Mouse (Mus musculus) layer of hippocampus, adult 18-20 months (tissue): ENCODE data around the gene Gm49388. TPM values are rescaled to one million over a fixed set of nuclear protein-coding genes. Genes with fewer than 3 reads are reported as not detected.
A peak's percentile ranks its signal among the peaks of the same experiment; 100 is the strongest.

ENCODE experiments used
- DNase-seq, 2 experiments: peaks; one replicate each; pipeline ENCODE4 v3.0.0; 2022; ENCODE audit warnings: low spot score in 2 of 2
- long read RNA-seq: library from polyadenylated mRNA; stranded (forward); transcript quantifications from one replicate; pipeline ENCODE4 v2.0.0, GENCODE M21; 2021
- total RNA-seq, 2 experiments: library from RNA; stranded (reverse); gene quantifications; 2 replicates each; pipeline ENCODE4 v1.2.3; 2021

The Gm49388 gene
- 1 to 10 TPM; 4.1 to 5.2 TPM for total RNA-seq
- long read RNA-seq, result 0 reads

- DNase-seq, result no peak
These were observed at the start of gene Gm49388 for GRCm38 (mm10) chr7:127785308-127785707. TSS of gene Gm49388 (plus strand) at chr7:127785608.

DNA sequence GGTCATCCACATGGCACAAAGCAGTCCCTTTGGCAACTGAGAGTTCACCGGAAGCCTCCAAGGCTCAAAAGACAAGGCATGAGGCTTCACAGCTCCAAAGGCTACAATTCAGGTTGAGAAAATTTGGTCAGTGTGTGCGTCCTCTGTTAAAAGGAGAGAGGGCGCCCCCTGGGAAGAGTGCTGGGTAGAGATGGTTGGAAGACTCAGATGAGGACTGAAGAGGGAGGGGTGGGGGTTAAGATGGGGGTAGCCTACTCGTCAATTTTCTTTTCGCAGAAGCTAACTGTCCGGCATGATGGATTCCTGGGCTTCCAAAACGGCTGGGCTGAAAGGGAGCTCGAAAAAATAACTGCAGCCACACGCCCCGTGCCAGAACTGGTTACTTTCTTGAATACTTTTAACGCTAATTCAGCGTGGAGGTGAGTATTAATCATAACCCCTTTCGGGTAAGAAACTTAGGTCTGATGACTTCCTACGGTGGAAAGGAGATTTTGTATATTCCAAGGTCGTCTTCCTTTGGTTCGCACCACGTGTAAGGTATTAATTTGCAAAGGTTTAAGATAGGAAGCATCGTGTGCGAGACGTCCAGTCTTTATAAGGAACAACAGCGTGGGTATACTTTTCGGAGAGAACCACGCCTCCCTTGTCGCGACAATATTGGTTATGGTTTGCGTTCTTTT lies 40.9 kb upstream of the Gm49388 start, which contains the start of gene Fbxl19:
Gene Fbxl19 (plus strand): TSS at position 178 of the 680 bp plus-strand sequence.
- peak; percentile 67 to 83 for DNase-seq

GRCm38 (mm10) chr7:127745251-127745651 lies 40.2 kb upstream of the Gm49388 start:
- peak; percentile 95 to 98 for DNase-seq

- peak; percentile 98 to 99 for DNase-seq
These were observed 39.5 kb upstream of the Gm49388 start for GRCm38 (mm10) chr7:127745652-127746493.

DNA sequence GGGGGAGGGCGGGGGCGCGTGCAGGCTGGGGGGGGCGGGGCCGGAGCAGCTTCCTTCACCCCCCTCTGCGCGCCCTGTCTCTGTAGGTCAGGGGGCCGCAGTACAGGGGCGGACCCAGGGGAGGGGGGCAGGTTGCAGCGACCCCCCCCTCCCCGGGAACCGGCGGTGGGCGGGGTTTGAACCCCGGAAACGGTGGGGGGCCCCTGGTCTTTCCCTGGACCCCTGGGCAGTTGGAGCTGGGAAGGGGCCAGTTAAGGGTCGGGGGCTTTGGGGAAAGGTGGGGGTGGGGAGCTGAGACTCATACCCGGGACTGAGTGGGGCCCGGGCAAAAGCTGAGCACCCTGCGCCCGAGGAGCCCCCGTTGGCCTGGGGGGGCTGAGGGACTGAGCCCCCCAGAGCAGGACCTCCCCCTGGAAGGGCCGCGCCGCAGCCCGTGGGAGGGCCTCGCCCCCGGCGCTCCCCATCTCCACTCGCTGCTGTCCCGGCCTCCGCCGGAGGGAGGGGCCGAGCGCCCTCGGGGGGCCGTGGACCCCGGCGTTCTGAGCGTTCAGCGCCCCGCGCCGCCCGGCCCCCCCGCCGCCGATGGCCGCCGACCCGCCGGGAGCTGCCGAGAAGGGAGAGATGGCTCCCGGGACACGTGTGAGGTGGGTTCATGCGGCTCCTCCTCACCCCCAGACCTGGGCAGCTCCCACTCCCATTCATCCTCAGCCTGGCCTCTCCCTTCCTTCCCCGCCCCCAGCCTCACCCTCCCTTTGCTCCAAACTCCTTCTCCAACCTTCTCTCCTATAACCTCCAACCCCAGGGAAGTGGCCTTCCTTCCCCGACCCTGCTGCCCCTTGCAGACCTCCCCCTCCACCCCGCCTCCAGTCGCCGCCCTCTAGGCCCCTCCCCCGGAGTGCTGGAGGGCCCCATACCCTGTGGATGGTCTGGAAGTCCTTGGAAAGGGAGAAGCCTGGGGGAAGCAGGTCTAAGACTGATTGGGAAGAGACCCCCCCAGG lies 38.6 kb upstream of the Gm49388 start:
- DNase-seq, result no peak

GRCm38 (mm10) chr7:127747559-127748234 lies 37.7 kb upstream of the Gm49388 start:
- no peak for DNase-seq

DNA sequence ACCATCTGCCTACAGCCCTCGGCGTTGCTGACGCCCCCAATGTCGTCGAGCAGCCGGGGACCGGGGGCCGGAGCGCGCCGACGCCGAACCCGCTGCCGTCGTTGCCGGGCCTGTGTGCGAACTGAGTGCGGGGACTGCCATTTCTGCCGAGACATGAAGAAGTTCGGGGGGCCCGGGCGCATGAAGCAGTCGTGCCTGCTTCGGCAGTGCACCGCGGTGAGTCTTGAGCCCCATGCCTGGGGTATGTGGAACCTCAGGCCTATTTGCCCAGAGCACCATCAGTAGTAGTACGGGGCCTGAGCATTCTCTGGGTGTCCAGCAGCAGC lies 37.2 kb upstream of the Gm49388 start:
- DNase-seq, result no peak

DNA sequence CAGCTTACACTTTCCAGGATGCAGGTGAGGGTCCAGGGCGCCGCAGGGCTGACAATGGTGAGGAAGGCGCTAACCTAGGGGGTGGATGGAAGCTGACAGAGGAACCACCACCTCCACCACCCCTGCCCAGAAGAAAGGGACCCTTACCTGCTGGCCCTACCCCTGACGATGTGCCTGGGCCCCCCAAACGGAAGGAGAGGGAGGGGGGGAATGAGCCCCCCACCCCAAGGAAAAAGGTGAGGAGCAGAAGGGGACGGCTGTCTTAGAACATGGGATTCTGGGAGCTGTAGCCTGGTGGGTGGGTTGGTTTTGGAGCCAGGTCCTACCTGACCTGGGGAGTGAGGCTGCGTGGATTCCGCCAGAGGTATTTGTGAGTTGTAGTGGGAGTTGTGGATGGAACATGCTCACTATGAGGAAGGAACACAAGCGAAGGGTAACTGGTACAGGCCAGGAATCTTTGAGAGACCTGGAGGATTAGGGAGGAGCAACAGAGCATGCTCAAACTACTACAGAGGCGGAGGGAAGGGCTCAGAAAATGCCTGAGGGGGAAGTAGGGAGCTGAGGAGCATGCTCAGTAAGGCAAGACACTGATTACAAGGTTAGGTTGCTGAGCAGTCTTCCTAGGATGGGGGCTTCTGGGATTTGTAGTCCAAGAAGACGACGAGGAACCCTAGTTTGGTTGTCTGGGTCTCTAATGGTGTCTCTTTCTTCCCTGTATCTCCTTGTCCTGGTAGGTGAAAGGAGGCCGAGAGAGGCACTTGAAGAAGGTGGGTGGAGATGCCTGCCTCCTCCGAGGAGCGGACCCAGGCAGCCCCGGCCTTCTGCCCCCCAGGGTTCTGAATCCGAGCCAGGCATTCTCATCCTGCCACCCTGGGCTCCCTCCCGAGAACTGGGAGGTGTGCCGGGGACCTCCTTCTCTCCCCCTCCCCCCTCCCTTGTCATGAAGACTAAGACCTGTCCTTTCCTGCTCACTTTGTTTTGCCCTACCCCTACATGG lies 35.0 kb upstream of the Gm49388 start:
- DNase-seq, result peak in 1 of 2 experiments; percentile 74

- DNase-seq, result no peak
These were observed 33.8 kb upstream of the Gm49388 start for GRCm38 (mm10) chr7:127751619-127752018.

- no peak for DNase-seq
These were observed 33.3 kb upstream of the Gm49388 start for GRCm38 (mm10) chr7:127752069-127752468.

DNA sequence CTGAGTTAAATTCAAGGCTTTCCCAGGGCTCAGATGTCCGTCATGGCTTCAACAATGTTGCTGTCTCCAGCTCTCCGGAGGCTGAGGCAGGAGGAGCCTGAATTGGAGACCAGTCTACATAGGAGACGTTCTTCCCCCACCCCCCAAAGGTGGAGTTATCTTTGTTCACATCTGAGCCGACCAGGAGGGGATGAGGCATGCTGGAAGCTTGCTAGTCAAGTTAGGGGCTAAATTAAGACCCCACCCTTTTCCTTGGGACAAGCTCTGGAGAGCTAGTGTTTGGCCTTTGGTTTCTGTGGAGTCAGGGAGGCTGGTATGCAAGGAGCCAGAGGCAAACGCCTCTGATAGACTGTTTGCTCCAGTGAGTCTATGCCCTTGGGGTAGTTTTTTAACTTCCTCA lies 32.2 kb upstream of the Gm49388 start:
- no peak for DNase-seq

DNA sequence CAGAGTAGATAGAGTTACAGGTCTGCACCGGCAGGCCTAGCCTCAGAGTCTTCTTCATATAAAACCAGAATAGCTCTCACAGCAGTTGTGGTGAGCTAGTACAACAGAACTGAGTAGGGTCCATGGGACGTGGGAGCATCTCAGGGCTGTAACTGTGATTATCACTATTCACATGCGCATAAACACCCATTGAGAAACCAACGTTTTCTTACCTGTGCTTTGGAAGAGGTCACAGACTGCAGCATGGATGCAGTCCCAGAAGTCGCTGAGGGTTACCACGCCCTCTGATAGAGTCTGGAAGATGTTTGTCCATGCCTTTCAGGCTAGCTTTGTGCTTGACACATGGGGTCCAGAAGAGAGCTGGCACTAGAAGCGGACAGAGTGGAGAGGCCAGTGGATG lies 31.7 kb upstream of the Gm49388 start:
- DNase-seq, result no peak

DNA sequence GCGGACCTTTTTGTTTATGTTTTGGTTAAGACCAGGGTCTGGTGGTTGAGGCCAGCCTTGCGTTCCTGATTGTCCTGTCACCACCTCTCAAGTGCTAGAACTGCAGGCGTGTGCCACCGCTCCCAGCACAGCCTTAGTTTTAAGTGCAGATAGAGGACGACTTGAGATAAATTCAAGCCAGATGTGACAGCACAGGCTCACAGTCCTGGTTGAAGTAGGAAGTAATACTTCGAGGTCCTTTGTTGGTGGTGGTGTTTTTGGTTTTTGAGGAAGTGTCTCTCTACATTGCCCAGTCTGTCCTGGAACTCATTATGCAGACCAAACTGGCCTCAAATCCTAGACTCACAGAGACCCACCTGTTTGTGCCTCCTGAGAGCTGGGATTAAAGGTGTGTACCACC lies 25.7 kb upstream of the Gm49388 start:
- DNase-seq, result no peak

DNA sequence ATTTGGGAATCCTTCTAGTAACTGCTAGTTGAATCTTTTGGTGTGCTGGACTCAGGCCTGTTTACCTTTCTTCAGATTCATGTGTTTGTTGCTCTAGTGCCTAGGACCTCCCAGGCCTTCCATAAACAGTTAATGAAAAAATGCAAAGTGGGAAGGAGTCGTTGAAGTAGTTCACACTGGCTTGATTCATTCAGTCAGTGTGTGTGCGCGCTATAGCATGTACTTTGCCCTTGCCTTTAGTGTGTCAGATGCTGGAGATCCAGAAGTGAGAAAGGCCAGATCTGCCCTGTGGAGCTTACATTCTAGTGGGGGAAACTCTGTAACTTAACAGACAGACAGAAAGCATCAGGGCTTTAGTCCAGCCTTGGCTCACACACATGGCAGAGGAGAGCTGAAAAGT lies 24.9 kb upstream of the Gm49388 start:
- no peak for DNase-seq

GRCm38 (mm10) chr7:127761026-127761425 lies 24.4 kb upstream of the Gm49388 start:
- peak in 1 of 2 experiments; percentile 63 for DNase-seq

GRCm38 (mm10) chr7:127763642-127764041 lies 21.8 kb upstream of the Gm49388 start:
- DNase-seq, result no peak

GRCm38 (mm10) chr7:127765756-127766155 lies 19.7 kb upstream of the Gm49388 start:
- DNase-seq, result no peak

DNA sequence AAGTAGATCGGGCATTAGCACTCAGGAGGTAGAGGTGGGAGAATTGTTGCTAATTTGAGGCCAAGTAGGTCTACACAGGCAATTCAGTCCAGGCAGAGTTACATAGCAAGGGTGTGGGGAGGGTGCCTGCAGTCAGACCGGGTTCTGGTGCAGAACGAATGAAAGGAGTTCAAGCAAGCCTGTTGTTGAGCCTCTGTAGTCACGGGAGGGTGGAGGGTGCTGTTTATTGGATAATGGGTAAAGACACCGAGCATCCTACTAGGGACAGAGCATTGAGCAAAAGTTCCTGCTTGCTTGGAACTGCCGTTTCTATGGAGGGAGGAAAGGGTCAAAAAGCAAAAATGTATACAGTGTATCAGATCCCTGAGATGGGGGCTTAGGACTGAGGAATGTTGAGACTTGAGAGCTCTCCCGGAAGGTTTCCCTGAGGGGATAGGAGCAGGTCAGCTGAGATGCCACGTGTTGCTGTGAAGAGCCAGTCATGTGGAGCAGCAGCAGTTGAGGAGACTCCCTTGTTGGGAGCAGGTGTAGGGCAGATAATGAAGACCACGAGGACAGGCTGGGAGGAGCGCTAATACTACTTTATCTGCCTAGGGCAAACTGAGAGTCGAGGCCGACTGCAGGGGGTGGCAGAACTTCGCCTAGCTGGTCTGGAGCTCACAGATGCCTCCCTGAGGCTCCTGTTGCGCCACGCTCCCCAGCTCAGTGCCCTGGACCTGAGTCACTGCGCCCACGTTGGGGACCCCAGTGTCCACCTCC lies 18.4 kb upstream of the Gm49388 start:
- DNase-seq, result no peak
